Mouse (Mus musculus): ENCODE measurements around the gene Sipa1. TPM values are rescaled to one million over a fixed set of nuclear protein-coding genes. Genes with fewer than 3 reads are reported as not detected.

Gene Sipa1
- polyA plus RNA-seq, 1 experiment from 2014 or later: 44.7 TPM

DNA sequence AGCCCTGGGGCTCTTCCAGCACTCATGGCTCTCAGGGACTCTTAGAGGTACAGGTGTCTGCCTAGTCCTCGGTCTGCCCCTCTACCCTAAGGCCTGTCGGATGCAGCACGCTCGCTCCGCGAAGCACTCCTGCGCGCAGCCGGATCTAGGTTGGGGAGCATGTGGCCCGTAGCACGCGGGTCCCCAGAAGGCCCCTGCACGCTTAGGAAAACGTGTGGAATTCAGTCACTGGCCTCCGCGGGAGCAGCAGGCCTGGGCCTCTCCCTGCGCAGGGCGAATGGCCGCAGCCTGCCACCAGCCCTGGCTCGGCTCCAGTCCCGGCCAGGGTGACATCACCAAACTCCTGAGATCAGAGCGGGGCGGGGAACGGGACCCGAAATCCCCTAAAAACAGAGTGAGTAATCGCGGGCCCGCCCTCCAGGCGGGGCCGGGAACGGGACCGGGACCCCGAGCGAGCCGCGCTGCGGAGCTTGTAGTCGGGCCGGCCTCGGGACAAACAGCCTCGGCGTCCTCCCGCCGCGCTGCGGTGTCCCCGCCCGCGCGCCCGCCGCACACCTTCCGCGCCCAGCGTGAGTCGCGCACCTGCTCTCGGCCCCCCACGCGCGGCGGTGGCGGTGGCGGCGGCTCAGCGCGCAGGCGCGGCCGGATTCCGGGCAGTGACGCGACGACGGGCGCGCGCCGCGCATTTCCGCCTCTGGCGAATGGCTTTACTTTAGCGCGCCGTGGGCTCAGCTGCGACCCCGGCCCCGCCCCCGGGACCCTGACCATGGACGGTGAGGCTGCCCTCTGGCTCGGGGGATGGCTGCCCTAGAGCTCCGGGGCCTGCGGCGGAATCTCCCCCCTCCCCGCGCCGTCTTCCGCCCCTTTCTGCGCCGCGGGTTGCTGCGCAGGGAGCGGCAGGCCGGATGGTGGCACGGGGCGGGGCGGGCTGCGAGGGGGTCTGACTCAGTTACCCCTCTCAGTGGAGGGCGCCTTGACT lies 26.1 kb downstream of the Sipa1 start, which contains the start of gene Rela:
Rela (plus strand) TSS at position 415 of the 979 bp plus-strand sequence.
- Histone ChIP-seq H3K4me1 (peaks cover 20% of the 10 kb centered on the region), H3K27me3 (no peaks in the 10 kb centered on the region), H3K36me3 (peaks cover 35% of the 10 kb centered on the region), H3K27ac (peak within 1 kb of the TSS; percentile 92), H3K9me3 (no peaks in the 10 kb centered on the region), H3K4me2 (peak within 1 kb of the TSS; percentile 86), H3K9ac (peak within 1 kb of the TSS; percentile 93), H3K4me3 (peak within 1 kb of the TSS; percentile 87)
- WGBS: under 1% methylated on average over 107 of the region's 109 CpGs
- peak; percentile 89 for ATAC-seq (ENCODE audit: borderline replicate concordance, extremely low read depth, low FRiP score, low TSS enrichment)

DNA sequence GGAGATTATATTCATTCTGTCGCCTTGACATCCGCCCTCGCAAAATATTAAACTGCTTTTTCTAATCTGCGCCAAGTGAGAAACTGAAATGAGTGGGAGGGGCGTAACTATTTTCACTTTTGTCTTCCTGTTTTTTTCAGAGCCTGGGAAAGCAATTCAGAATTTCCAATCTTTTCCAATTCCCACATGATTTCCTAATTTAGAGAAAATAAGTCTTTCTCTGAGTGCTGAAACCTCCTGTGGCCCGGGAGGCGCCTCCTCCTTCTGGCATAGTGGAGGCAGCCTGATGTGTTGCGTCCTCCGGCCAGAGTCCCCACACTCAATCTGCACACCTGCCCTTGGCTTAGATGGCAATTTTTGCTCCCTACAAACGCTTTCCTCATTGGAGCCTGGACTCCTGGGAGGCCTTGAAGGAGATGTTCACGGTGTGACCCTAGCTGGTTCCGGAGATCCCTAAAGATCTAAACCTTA lies 26.9 kb downstream of the Sipa1 start:
- Histone ChIP-seq H3K4me2 (peak overlapping the region; percentile 86), H3K9me3 (no peaks in the 10 kb centered on the region), H3K9ac (peak overlapping the region; percentile 93), H3K4me3 (peak overlapping the region; percentile 87), H3K36me3 (peaks cover 28% of the 10 kb centered on the region), H3K27ac (peak overlapping the region; percentile 92), H3K4me1 (peaks cover 20% of the 10 kb centered on the region), H3K27me3 (no peaks in the 10 kb centered on the region)
- 34% methylated on average over 12 of the region's 12 CpGs for WGBS
- ATAC-seq (ENCODE audit: borderline replicate concordance, extremely low read depth, low FRiP score, low TSS enrichment): no peak

DNA sequence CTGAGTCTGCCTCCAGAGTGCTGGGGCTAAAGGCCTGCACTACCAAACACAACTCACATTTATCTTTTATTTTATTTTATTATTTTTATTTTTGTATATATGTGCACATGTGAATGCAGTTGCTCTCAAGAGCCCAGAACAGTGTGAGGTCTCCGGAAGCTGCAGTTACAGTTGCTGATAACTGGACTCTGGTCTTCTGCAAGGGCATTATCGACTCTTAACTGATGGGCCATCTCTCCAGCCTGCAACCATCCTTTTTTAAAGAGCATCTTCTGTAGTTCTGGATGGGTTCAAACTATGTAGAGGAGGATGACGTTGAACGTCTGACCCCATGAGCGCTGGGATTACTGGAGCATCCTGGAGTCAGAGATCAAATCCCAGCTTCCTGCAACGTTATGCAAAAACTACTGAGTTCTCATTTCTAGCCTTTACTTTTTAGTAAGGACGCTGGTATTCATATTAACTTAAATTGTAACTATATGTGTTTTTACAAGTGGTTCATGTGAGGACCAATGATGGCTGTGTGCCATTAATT lies 27.4 kb downstream of the Sipa1 start:
- Histone ChIP-seq H3K27ac (no peak overlapping the region), H3K4me1 (peaks cover 20% of the 10 kb centered on the region), H3K36me3 (peaks cover 23% of the 10 kb centered on the region), H3K4me2 (peak overlapping the region; percentile 86; the same call in 1 of the 2 replicates), H3K9ac (no peak overlapping the region), H3K4me3 (no peak overlapping the region), H3K27me3 (no peaks in the 10 kb centered on the region), H3K9me3 (no peaks in the 10 kb centered on the region)
- ATAC-seq (ENCODE audit: borderline replicate concordance, extremely low read depth, low FRiP score, low TSS enrichment): no peak
- WGBS: 75% methylated on average over 7 of the region's 7 CpGs

DNA sequence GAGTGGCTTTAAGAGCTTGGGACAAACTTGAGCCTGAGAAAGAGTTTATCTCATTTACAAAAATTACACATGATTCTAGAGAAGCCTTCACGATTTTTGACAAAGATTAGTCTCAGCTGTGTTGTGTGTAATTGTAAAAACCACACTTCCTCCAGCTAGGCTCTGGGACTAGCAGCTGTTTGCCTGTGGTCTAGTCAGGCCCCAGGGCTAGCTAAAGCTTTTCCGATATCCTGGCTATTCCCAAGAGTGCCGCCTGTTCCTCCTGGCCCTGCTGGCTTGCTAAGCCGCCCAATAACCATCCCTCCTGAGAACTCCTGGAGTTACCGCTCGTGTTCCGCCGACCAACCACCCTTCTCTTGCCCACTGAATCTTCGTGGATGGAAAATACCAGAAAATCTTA lies 31.4 kb downstream of the Sipa1 start:
- Histone ChIP-seq H3K9ac (no peak overlapping the region), H3K4me1 (peaks cover 10% of the 10 kb centered on the region), H3K4me3 (no peak overlapping the region), H3K36me3 (no peaks in the 10 kb centered on the region), H3K9me3 (no peaks in the 10 kb centered on the region), H3K4me2 (no peak overlapping the region), H3K27ac (no peak overlapping the region), H3K27me3 (no peaks in the 10 kb centered on the region)
- 73% methylated on average over 9 of the region's 9 CpGs for WGBS
- ATAC-seq (ENCODE audit: borderline replicate concordance, extremely low read depth, low FRiP score, low TSS enrichment): no peak

DNA sequence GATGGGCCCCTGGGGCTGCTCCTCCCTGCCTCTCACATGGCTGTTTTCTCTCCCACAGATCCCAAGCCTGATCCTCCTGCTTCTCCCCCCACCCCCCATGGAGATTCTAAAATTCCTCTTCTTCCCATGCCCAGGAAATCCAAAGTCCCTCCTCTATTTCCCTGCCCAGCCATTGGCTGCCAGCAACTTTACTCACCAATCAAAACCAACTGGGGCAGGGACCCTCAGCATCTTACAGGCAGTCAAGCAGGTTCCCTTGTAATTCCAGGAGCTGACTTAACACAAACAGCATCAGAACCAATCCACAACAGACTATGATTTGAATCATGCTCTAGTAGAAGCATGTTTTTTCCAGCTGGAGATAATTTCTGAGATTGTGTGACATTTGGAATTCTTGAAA lies 33.6 kb downstream of the Sipa1 start:
- H3K4me3 ChIP-seq: no peak overlapping the region
- no peak overlapping the region for H3K27ac ChIP-seq
- no peaks in the 10 kb centered on the region for H3K27me3 ChIP-seq
- no peaks in the 10 kb centered on the region for H3K4me1 ChIP-seq
- no peaks in the 10 kb centered on the region for H3K36me3 ChIP-seq
- no peaks in the 10 kb centered on the region for H3K9me3 ChIP-seq
- no peak overlapping the region for H3K9ac ChIP-seq
- ATAC-seq (ENCODE audit: borderline replicate concordance, extremely low read depth, low FRiP score, low TSS enrichment): no peak
- H3K4me2 ChIP-seq: no peak overlapping the region

DNA sequence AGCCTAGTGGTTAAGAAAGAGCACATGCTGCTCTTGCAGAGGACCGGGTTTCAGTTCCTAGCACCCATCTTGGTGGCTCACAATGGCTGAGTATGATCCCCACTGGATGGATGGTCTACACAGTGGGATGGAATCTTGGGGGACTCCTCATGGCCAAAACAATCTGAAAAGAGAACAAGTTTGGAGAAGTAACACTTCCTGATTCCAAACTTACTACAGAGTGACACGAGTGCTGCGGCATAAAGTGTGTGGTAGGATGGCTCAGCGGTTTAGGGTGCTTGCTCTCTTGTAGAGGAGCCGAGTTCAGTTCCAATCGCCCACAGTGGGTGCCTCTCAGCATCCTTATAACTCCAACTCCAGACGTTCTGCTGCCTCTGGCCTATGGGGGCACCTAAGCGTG lies 38.2 kb downstream of the Sipa1 start:
- Histone ChIP-seq H3K4me1 (no peaks in the 10 kb centered on the region), H3K4me2 (no peak overlapping the region), H3K4me3 (no peak overlapping the region), H3K9ac (no peak overlapping the region), H3K27me3 (no peaks in the 10 kb centered on the region), H3K36me3 (no peaks in the 10 kb centered on the region), H3K9me3 (no peaks in the 10 kb centered on the region), H3K27ac (no peak overlapping the region)
- ATAC-seq (ENCODE audit: borderline replicate concordance, extremely low read depth, low FRiP score, low TSS enrichment): no peak
- WGBS: 84% methylated on average over 8 of the region's 8 CpGs

DNA sequence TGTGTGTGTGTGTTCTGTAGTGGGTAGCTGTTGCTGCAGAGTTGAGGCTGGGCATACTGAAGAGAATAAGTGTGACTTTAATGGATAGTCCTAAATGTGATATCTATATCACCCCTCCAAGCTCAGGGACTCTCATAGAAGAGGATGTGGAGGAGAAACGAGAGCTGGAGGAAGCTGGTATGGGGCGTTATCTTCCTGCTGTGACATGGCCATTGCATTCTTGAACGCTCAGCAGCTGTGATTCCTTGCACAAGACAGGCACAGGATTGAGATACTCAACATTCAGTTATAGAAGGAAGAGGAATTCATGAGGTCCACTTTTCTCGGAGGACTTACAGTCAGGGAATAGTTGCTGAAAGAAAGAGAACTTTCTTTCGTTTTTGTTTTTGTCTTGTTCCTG lies 41.6 kb downstream of the Sipa1 start:
- Histone ChIP-seq H3K36me3 (no peaks in the 10 kb centered on the region), H3K4me3 (no peak overlapping the region), H3K4me2 (no peak overlapping the region), H3K27me3 (no peaks in the 10 kb centered on the region), H3K9me3 (no peaks in the 10 kb centered on the region), H3K4me1 (no peaks in the 10 kb centered on the region), H3K9ac (no peak overlapping the region), H3K27ac (no peak overlapping the region)
- no peak for ATAC-seq (ENCODE audit: borderline replicate concordance, extremely low read depth, low FRiP score, low TSS enrichment)
- WGBS: 62% methylated on average over 5 of the region's 5 CpGs

DNA sequence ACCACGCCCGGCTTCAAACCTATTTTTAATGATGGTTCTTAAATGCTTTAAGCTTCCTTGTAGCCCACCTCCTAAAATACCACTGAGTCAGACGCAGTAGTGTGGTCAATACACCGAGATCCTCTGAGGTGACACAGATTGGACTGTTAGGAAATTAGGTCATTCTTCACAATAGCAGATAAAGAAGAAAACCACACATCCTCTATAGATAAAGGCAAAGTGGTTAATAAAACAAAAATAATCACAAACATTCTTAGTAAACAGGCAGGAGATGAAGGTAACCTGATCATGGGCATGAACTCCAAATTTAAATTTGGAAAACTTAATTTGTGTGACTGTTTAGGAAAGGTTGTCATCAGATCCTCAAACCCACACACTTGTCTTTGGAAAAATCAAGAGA lies 43.5 kb downstream of the Sipa1 start:
- H3K4me2 ChIP-seq: no peak overlapping the region
- no peak overlapping the region for H3K9ac ChIP-seq
- no peaks in the 10 kb centered on the region for H3K36me3 ChIP-seq
- no peaks in the 10 kb centered on the region for H3K9me3 ChIP-seq
- no peak overlapping the region for H3K4me3 ChIP-seq
- H3K27ac ChIP-seq: no peak overlapping the region
- WGBS: 69% methylated on average over 4 of the region's 4 CpGs
- ATAC-seq (ENCODE audit: borderline replicate concordance, extremely low read depth, low FRiP score, low TSS enrichment): no peak
- no peaks in the 10 kb centered on the region for H3K27me3 ChIP-seq
- peaks cover 5% of the 10 kb centered on the region; the same call in 1 of the 2 replicates for H3K4me1 ChIP-seq

DNA sequence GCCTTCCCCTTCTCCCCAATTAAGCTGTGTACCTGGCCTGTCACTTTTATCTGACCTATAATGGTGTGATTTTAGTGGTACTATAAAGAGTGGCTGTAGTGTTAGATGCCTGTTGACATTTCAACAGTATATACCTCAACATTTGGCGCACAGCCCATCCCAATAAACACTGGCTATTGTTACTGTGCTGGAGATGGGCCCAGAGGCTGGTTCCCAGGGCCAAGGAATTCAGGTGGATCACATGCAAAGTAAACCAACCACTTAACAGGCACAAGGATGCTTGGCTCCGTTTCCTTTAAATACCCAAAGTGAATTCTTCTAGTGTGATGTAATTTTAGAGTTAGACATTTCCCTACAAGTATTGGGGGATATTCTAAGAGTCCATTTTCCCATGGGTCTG lies 48.6 kb downstream of the Sipa1 start:
- H3K36me3 ChIP-seq: no peaks in the 10 kb centered on the region
- no peak overlapping the region for H3K9ac ChIP-seq
- no peaks in the 10 kb centered on the region for H3K27me3 ChIP-seq
- H3K4me1 ChIP-seq: peaks cover 19% of the 10 kb centered on the region
- no peak overlapping the region for H3K4me2 ChIP-seq
- ATAC-seq (ENCODE audit: borderline replicate concordance, extremely low read depth, low FRiP score, low TSS enrichment): peak; percentile 50; the same call in 1 of the 2 replicates
- WGBS: 36% methylated on average over 2 of the region's 2 CpGs
- no peak overlapping the region for H3K4me3 ChIP-seq
- no peaks in the 10 kb centered on the region for H3K9me3 ChIP-seq
- peak overlapping the region; percentile 55 for H3K27ac ChIP-seq

DNA sequence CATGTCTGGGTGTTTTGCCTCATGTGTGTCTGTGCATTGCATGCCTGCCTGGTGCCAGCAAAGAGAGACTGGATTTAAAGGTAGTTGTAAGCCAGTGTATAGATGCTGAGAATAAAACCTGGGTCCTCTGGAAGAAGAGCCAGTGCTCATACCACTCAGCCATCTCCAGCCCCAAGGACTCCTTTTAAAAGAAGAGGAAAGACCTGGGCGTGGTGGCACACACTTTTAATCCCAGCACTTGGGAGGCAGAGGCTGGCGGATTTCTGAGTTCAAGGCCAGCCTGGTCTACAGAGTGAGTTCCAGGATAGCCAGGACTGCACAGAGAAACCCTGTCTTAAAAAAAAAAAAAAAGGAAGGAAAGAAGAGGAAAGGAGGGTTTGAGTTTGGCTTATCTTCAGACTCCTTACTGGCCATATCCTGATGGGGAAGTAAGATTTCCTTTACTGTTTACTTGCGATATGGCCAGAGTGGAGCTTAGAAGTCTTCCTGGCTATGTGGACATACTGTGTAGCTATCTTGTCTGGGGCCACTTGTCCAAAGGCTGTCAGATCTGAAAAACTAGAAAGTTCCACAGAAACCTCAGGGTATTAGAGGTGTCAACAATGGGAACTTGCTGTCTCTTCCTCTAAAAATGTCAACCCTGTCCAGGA lies 50.6 kb downstream of the Sipa1 start:
- no peaks in the 10 kb centered on the region for H3K9me3 ChIP-seq
- peaks cover 10% of the 10 kb centered on the region for H3K36me3 ChIP-seq
- peaks cover 29% of the 10 kb centered on the region for H3K4me1 ChIP-seq
- H3K4me3 ChIP-seq: no peak overlapping the region
- H3K9ac ChIP-seq: no peak overlapping the region
- no peaks in the 10 kb centered on the region for H3K27me3 ChIP-seq
- WGBS: 57% methylated on average over 3 of the region's 3 CpGs
- ATAC-seq (ENCODE audit: borderline replicate concordance, extremely low read depth, low FRiP score, low TSS enrichment): no peak
- H3K27ac ChIP-seq: no peak overlapping the region
- H3K4me2 ChIP-seq: no peak overlapping the region

DNA sequence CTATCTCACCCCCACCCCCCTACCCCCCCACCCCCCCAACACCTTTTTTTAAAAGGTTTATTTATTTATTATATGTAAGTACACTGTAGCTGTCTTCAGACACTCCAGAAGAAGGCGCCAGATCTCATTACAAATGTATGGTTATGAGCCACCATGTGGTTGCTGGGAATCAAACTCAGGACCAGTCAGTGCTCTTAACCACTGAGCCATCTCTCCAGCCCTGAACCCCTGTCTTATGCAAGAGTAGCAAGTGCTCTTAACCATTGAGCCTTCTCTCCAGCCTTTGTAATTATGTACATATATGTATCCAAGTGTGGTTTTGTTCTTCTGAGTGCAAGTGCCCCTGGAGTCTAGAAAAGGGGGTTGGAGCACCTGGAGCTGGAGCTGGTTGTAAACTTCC lies 51.5 kb downstream of the Sipa1 start:
- Histone ChIP-seq H3K4me2 (no peak overlapping the region), H3K9ac (no peak overlapping the region), H3K4me1 (peaks cover 29% of the 10 kb centered on the region), H3K27me3 (no peaks in the 10 kb centered on the region), H3K36me3 (peaks cover 19% of the 10 kb centered on the region), H3K4me3 (no peak overlapping the region), H3K9me3 (no peaks in the 10 kb centered on the region), H3K27ac (no peak overlapping the region)
- no peak for ATAC-seq (ENCODE audit: borderline replicate concordance, extremely low read depth, low FRiP score, low TSS enrichment)
- 86% methylated on average over 1 of the region's 1 CpGs for WGBS

Data from lung, embryonic 15.5 days (tissue).